Mouse (Mus musculus) intestine, embryonic 15.5 days (tissue): ENCODE results near the gene Fndc3c1. TPM values are rescaled to one million over a fixed set of nuclear protein-coding genes. Genes with fewer than 3 reads are reported as not detected.
A peak's percentile ranks its signal among the peaks of the same experiment; 100 is the strongest.
"Not testable (repeated sequence)": the region's sequence is repeated elsewhere in the genome, so short reads cannot be mapped to it uniquely, and the experiment has no call there.

Experiments
- ATAC-seq: fragments of 200-750 bp; cut with Nextera tagmentation; 2 replicates; pipeline ENCODE4 v1.8.0; 2017; ENCODE audit warnings: moderate TSS enrichment, moderate library complexity
- H3K27ac ChIP-seq: fragments of 300-500 bp; sonication (generic); 2 replicates; pipeline ENCODE4 v1.5.1; 2015; ENCODE audit warnings: mild to moderate bottlenecking, inconsistent platforms
- H3K27me3 ChIP-seq: fragments of 300-500 bp; sonication (generic); replicated peaks from 2 replicates; pipeline ENCODE4 v1.6.1; 2015; ENCODE audit warnings: inconsistent platforms
- H3K36me3 ChIP-seq: fragments of 300-500 bp; sonication (generic); 2 replicates; pipeline ENCODE4 v1.6.1; 2015; ENCODE audit warnings: inconsistent platforms
- H3K4me1 ChIP-seq: fragments of 300-500 bp; sonication (generic); replicated peaks from 2 replicates; pipeline ENCODE4 v1.6.1; 2015; ENCODE audit warnings: inconsistent platforms
- H3K4me2 ChIP-seq: fragments of 300-500 bp; sonication (generic); replicated peaks from 2 replicates; pipeline ENCODE4 v1.6.1; 2015; ENCODE audit warnings: mild to moderate bottlenecking, inconsistent platforms
- H3K4me3 ChIP-seq: fragments of 300-500 bp; sonication (generic); replicated peaks from 2 replicates; pipeline ENCODE4 v1.5.1; 2015; ENCODE audit warnings: inconsistent platforms
- H3K9ac ChIP-seq: fragments of 300-500 bp; sonication (generic); 2 replicates; pipeline ENCODE4 v1.6.1; 2015; ENCODE audit warnings: inconsistent platforms
- H3K9me3 ChIP-seq: fragments of 300-500 bp; sonication (generic); 2 replicates; pipeline ENCODE4 v1.6.1; 2016; ENCODE audit warnings: inconsistent platforms
- WGBS: fragments of 180-500 bp; shearing (Covaris S2); methylation state at CpG from one replicate; pipeline ENCODE4 v1.1.7; 2015; 5-methylcytosine and 5-hydroxymethylcytosine counted together
- polyA plus RNA-seq: library from polyadenylated mRNA; unstranded; fragments of >200 nt; fragmentation: Nextera tagmentation; extraction: Ambion mirVana; gene quantifications from 2 replicates; pipeline ENCODE4 v1.2.1, GENCODE M21; 2015

The Fndc3c1 gene
- polyA plus RNA-seq, result 4.1 and 4.6 TPM in 2 replicates

DNA sequence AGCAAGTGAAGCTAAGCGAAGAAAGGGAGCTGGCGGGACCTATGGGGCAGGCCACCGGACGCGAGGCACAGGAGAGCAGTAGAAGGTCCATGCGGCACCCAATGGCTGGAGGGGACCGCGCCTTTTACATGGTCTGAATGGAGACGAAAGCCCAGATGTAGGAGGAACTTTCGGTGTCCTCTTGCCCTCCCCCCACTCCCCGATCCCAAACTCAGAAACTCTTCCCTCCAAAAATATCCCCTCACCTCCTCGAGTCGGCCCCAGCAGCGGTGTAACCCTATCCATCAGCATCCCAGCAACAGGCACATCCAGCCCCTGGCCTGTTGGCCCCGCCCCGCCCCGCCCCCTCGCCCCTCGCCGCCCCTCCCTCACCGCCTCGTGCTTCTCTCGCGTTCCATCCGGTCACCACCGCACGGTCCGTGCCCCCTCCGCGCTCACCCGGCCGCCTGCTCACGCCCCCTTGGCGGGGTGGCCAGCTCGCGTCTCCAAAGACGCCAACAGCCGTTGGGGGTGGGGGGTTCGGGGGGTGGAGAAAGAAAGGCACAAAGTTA, at the start of gene Fndc3c1:
TSS of gene Fndc3c1 (minus strand) at position 301 of the 551 bp plus-strand sequence.
- Histone ChIP-seq H3K36me3 (no peaks in the 10 kb centered on the region), H3K4me2 (peak within 1 kb of the TSS; percentile 58), H3K9me3 (no peaks in the 10 kb centered on the region), H3K9ac (peak within 1 kb of the TSS; percentile 26; the same call in 1 of the 2 replicates), H3K27ac (no peak within 1 kb of the TSS), H3K4me3 (peak within 1 kb of the TSS; percentile 41), H3K27me3 (0 out of 2 replicates have a peak, but pooled peaks cover 4% of the 10 kb centered on the region), H3K4me1 (no peaks in the 10 kb centered on the region)
- 21% methylated on average over 31 of the region's 39 CpGs for WGBS
- peak; percentile 96 for ATAC-seq

GRCm38 (mm10) chrX:106486451-106486850, 1.2 kb upstream of the Fndc3c1 start:
- H3K36me3 ChIP-seq, result no peaks in the 10 kb centered on the region
- H3K4me3 ChIP-seq, result no peak overlapping the region
- H3K9me3 ChIP-seq, result no peaks in the 10 kb centered on the region
- H3K27ac ChIP-seq, result no peak overlapping the region
- H3K27me3 ChIP-seq, result 0 out of 2 replicates have a peak, but pooled peaks cover 4% of the 10 kb centered on the region
- no peak overlapping the region for H3K9ac ChIP-seq
- no peak for ATAC-seq
- WGBS, result 51% methylated on average over 10 of the region's 10 CpGs
- H3K4me1 ChIP-seq, result no peaks in the 10 kb centered on the region
- no peak overlapping the region for H3K4me2 ChIP-seq

DNA sequence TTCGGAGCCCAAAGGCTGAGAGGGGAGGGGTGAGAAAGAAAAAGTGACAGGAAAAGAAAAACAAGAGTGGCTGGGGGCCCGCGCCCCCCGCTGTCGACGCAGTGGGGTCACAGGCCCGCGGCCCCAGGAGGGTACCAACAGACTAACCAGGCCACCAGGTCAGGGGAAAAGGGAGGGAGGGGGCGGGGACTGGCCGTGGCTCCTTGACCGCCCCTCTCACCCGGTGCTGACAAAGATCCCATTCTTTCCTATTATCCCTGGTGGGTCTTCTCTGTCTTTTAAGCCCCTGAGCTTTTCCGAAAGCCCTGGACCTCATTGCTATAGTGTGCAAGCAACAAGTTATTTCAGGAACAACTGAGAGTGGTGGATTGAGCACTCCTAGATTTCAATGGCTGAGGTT, 470 bp upstream of the Fndc3c1 start:
- Histone ChIP-seq H3K4me3 (peak overlapping the region; percentile 41), H3K27ac (no peak overlapping the region), H3K9me3 (no peaks in the 10 kb centered on the region), H3K4me2 (peak overlapping the region; percentile 58), H3K4me1 (no peaks in the 10 kb centered on the region), H3K36me3 (no peaks in the 10 kb centered on the region), H3K9ac (peak overlapping the region; percentile 26; the same call in 1 of the 2 replicates), H3K27me3 (0 out of 2 replicates have a peak, but pooled peaks cover 4% of the 10 kb centered on the region)
- peak; percentile 68 for ATAC-seq
- WGBS, result 22% methylated on average over 13 of the region's 13 CpGs

- not testable (repeated sequence) for H3K27me3 ChIP-seq, H3K36me3 ChIP-seq, H3K9ac ChIP-seq, H3K4me3 ChIP-seq, H3K27ac ChIP-seq, H3K4me1 ChIP-seq, ATAC-seq, H3K9me3 ChIP-seq, H3K4me2 ChIP-seq
- WGBS, result 50% methylated on average over 2 of the region's 2 CpGs
These were observed 5.3 kb downstream of the Fndc3c1 start for GRCm38 (mm10) chrX:106479891-106480290.

DNA sequence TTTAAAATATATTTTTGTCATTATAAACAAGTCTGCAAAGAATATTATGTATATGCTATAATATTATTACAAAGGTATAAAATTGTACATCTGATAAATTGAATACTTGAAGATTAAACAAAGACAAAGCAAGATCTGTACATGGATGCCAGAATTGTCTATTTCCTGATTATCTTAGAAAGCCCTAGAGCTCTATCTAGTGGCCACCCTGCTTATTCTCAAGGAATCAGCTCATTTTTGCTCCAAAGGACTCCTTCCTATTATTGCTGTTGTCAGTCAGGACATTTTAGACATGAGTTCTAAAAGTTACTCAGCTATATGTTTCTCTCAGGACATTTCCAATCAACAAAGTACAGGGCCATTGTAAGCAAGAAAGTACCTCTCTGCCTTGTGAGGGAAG, 99.9 kb downstream of the Fndc3c1 start:
- no peaks in the 10 kb centered on the region for H3K9me3 ChIP-seq
- no peak overlapping the region for H3K4me2 ChIP-seq
- no peak overlapping the region for H3K27ac ChIP-seq
- H3K27me3 ChIP-seq, result no peaks in the 10 kb centered on the region
- H3K36me3 ChIP-seq, result no peaks in the 10 kb centered on the region
- no peaks in the 10 kb centered on the region for H3K4me1 ChIP-seq
- H3K4me3 ChIP-seq, result no peak overlapping the region
- no peak for ATAC-seq
- no peak overlapping the region for H3K9ac ChIP-seq

DNA sequence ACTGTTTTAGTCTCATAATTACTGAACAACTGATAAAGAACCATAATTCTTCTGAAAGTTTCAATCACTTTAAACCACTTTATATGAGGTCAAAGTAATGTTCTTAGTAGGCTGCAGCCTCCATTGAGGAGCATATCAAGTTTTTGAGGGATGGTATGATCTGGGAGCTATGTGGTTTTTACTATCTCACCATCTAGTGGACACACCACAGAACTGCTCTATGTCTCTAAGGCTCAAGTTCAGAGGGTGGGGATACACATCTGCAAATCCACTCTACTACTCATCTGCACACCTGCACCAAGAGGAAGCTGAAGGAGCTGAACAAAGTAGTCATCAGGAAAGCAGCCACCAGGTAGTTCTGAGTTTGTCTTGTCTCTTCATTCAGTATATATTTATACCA, 104.6 kb downstream of the Fndc3c1 start:
- H3K27ac ChIP-seq, result no peak overlapping the region
- no peaks in the 10 kb centered on the region for H3K27me3 ChIP-seq
- no peaks in the 10 kb centered on the region for H3K4me1 ChIP-seq
- no peaks in the 10 kb centered on the region for H3K9me3 ChIP-seq
- H3K4me3 ChIP-seq, result no peak overlapping the region
- no peak overlapping the region for H3K9ac ChIP-seq
- no peak overlapping the region for H3K4me2 ChIP-seq
- ATAC-seq, result no peak
- no peaks in the 10 kb centered on the region for H3K36me3 ChIP-seq

Other genes starting within 250 kb of the Fndc3c1 start
- gene Fnd3c2, start 230.0 kb downstream of the Fndc3c1 start, polyA plus RNA-seq, result not detected in 2 replicates
- gene Gm5127, start 97.8 kb upstream of the Fndc3c1 start, polyA plus RNA-seq, result 0.08 and 0.09 TPM in 2 replicates
- gene Cysltr1, start 118.3 kb upstream of the Fndc3c1 start, polyA plus RNA-seq, result 2.6 and 3.3 TPM in 2 replicates